Mouse (Mus musculus) brain, embryonic 14.5 days (tissue): ENCODE data around the gene Dnajc16.

Experiments
- CTCF ChIP-seq: fragments of 200-500 bp; IDR thresholded peaks from 2 replicates; pipeline ENCODE4 v1.5.1; 2012; ENCODE audit warnings: inconsistent platforms, mild to moderate bottlenecking, moderate library complexity, borderline replicate concordance; ENCODE audit not compliant: insufficient read depth, insufficient read length; ENCODE audit errors: extremely low read depth
- POLR2A ChIP-seq: fragments of 200-500 bp; IDR thresholded peaks from 2 replicates; pipeline ENCODE4 v1.6.1; 2012; ENCODE audit warnings: mild to moderate bottlenecking, inconsistent platforms, borderline replicate concordance; ENCODE audit not compliant: poor library complexity, insufficient read depth, insufficient read length, severe bottlenecking; ENCODE audit errors: extremely low read depth

GRCm38 (mm10) chr4:141765008-141765407, 25.7 kb downstream of the Dnajc16 start:
- TF ChIP-seq CTCF (no peak), POLR2A (no peak)
